Mouse (Mus musculus) embryonic fibroblast, embryonic 13.5 days (primary cell): ENCODE data around the gene Lipa. TPM values are rescaled to one million over a fixed set of nuclear protein-coding genes. Genes with fewer than 3 reads are reported as not detected.
A peak's percentile ranks its signal among the peaks of the same experiment; 100 is the strongest.

ENCODE experiments used
- H3K27ac ChIP-seq: 2 replicates; pipeline ENCODE4 v1.5.1; 2012; ENCODE audit warnings: low read length, control low read depth, inconsistent platforms; ENCODE audit not compliant: insufficient read depth
- H3K4me1 ChIP-seq: 2 replicates; pipeline ENCODE4 v1.6.1; 2011; ENCODE audit warnings: low read length; ENCODE audit not compliant: control insufficient read depth, insufficient read depth
- H3K4me3 ChIP-seq: 2 replicates; pipeline ENCODE4 v1.5.1; 2011; ENCODE audit warnings: mild to moderate bottlenecking, control low read depth, low read length; ENCODE audit not compliant: insufficient read depth
- CTCF ChIP-seq: IDR thresholded peaks from 2 replicates; pipeline ENCODE4 v1.5.1; 2011; ENCODE audit warnings: mild to moderate bottlenecking, control low read depth, low read length, moderate library complexity, borderline replicate concordance; ENCODE audit not compliant: insufficient read depth
- POLR2A ChIP-seq: IDR thresholded peaks from 2 replicates; pipeline ENCODE4 v1.6.1; 2011; ENCODE audit warnings: low read depth, mild to moderate bottlenecking, control low read depth, low read length, moderate library complexity
- polyA plus RNA-seq: library from polyadenylated mRNA; stranded (reverse); fragments of >200 nt; gene quantifications from 2 replicates; pipeline ENCODE4 v1.2.4, GENCODE M21; 2011; ENCODE audit warnings: low read depth; ENCODE audit not compliant: missing spikeins, insufficient read length

Gene Lipa
- polyA plus RNA-seq, 1 experiment: 68.3 TPM

DNA sequence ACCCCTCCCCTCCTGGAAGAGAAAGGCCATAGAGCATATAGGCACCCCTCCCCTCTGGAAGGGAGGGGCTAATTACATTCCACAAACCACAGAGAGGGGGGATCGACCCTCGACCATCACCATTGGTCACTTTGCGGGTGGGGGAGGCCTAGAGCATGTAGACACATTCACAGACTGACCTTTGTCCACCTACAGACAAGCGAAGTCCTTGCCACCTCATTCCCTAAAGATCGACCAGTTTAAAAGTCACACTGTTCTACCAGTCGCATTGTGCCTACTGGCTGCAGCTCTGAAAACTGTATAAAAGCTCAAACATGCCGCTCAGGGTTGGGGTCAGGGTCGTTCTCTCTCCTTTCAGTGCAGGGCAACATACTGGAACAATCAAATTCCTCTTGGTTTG, 15.7 kb downstream of the Lipa start:
- H3K27ac ChIP-seq: no peak overlapping the region

DNA sequence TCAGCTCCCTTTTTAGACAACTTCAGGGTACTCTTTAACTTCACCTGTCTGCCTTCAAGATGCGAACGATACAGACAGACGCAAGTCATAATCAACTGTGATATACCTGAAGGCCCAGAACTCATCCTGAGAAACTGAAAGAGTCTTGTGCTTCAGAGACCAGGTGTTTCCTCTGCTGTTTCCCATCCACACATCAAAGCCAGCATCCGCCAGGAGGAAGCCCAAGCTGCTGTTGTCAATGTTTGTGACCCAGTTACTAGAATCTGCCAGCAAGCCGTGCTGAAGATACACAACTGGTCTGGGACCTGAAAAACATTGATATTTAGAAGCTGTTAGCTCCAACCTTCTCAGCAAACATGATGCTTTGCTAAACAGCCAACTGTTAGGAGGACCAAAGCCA, 16.6 kb downstream of the Lipa start:
- TF ChIP-seq CTCF: no peak
- no peak for TF ChIP-seq POLR2A
- Histone ChIP-seq H3K4me3 (no peak overlapping the region), H3K4me1 (no peaks in the 10 kb centered on the region), H3K27ac (no peak overlapping the region)

More for the DNA sequence above, 15.7 kb downstream of the Lipa start:
- H3K4me1 ChIP-seq: no peaks in the 10 kb centered on the region
- no peak overlapping the region for H3K4me3 ChIP-seq
- TF ChIP-seq POLR2A (no peak), CTCF (no peak)

DNA sequence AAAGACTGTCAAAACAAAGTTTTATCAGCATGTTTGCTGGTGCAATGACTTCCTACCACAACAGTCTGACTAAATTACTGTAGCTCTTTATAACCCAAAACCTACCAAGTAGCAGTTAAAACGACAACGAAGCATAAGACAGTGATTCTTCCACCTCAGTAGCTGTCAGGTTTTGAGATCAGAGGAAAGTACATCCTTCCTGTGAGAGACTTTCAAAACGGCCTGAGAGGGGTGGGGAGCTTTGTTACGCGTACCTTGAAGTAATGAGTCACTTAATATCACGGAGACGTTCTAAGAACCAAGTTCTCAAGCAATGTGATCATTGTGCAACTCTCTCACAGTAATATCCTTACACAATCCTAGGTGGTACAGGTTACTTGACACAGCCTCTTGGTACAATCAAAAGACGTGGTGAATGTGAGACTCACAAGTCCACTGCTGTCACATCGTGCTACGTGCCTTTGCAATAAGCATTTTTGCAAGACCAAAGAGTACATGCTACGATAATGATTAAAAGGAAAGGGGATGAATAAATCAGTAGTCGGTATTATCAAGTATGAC, 22.0 kb downstream of the Lipa start:
- TF ChIP-seq CTCF (no peak), POLR2A (no peak)
- Histone ChIP-seq H3K4me3 (no peak overlapping the region), H3K4me1 (no peaks in the 10 kb centered on the region), H3K27ac (no peak overlapping the region)

DNA sequence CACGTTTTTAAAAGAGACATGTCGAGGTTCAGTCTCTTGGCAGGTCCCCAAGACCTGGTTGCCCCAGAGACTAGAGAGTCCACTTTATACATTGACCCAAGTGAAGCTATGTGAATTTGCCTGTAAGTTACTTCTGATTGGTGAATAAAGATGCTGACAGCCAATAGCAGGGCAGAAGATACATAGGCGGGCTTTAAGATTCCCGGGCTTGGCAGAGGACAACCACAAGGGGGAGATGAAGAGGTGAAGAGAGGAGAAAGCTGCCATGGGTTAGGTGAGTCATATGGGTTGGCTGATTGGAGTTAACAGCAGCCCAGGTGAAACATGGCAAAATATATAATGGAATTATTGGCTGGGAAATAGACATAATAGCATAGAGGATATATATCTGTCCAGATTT, 26.5 kb downstream of the Lipa start:
- no peak for TF ChIP-seq CTCF
- TF ChIP-seq POLR2A: no peak
- H3K4me3 ChIP-seq: no peak overlapping the region
- no peaks in the 10 kb centered on the region for H3K4me1 ChIP-seq
- no peak overlapping the region for H3K27ac ChIP-seq

DNA sequence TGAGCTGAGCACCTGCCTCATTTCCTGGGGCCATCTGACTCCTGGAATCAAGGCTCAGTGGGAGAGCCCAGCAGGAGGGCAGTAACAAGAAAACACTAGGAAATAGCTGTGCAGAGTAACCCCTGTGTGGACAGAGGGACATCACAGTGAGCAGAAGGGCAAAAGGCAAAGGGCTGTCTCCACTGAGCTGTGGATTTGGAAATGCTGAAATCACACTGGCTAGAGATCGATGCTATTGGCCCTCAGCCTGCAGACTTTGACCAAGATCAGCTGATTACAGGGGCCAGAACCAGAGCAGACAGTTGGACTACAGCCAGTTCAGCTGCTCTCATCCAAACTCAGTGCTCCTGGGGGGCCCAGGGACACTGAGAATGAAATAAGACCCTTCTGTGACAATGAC, 30.9 kb downstream of the Lipa start:
- TF ChIP-seq POLR2A (no peak), CTCF (no peak)
- no peak overlapping the region for H3K4me3 ChIP-seq
- H3K27ac ChIP-seq: no peak overlapping the region
- H3K4me1 ChIP-seq: no peaks in the 10 kb centered on the region

DNA sequence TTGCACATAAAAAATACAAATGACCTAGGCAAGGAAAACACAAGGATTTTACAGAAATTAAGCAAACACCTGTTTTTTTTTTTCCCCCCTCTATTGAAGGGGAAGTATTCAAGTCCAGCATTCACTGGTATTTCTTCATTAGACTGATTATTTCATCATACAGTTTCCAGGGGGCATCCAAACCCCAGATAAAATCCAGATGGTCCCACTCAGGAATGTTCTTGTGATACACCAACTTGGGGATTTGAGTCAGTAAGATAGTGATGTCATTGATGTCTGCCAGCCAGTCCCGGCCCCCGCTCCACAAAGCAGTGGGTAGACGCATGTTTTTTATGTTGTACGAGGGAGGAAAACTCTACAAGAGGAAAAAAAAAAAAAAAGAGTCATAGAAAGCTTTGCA, 33.4 kb downstream of the Lipa start:
- TF ChIP-seq POLR2A: no peak
- no peak for TF ChIP-seq CTCF
- Histone ChIP-seq H3K27ac (peak overlapping the region; percentile 55; the same call in 1 of the 2 replicates), H3K4me3 (no peak overlapping the region), H3K4me1 (no peaks in the 10 kb centered on the region)

DNA sequence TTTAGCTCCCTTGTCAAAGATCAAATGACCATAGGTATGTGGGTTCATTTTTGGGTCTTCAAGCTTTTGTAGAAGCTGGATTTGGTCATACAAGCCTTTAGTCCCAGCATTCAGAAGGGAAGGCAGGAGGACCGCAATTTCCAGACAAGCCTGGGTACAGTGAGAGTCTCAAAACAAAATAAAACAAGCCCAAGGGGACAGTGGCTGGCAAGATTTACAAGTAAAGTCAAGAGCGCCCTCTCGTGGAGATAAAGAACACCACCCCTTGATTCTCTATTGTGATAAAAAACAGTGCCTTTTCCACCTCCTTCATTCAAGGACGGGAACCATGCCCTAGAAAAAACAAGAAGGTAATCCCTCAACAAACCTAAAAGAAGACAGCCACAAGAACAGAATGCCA, 43.7 kb downstream of the Lipa start:
- H3K4me3 ChIP-seq: no peak overlapping the region
- TF ChIP-seq POLR2A (no peak), CTCF (no peak)
- no peaks in the 10 kb centered on the region for H3K4me1 ChIP-seq
- no peak overlapping the region for H3K27ac ChIP-seq

DNA sequence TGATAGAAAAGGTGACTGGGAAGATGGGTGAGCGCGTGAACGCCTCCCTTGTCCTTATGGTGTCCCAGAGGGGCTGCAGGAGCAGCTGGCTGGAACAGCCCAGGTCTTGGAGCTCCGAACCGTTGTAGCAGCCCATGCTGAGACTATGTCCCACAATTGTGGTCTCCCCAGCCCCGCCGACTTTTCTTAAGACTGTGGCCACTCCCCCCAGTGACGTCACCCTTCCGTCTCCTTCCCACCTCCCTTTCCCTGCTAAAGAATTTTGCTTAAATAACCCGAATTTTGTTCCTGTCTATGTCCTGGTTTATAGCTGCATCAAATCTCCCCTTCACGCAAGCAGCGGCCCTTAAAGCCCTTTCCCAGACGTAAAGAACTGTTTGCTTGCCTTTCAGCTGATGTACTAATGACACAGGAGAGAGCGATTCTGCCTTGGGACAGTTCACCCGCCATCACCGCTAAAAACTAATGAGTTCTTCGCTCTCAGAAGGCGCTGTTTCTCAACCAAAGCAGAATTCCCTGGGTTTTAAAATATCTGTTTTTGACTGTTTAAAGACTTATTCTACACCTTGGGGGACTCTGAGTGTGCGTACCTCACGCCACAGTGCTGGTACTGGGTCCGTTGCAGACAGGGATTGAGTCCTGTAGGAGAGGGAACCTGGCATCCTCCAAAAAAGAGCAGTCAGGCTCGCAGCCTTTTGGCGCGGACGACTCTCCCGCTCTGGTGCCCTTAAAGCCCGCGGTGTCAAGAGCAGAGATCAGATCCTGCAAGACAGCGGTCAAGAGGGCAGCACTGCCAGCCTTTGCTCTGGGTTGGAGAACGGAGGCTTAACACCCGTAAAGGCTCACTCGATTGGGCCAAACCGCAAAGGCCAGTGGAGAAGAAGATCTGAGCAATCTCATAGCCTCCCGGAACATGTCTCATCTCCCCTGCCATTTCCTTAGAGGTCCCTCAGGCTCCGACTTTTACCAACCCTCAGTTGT, 52.0 kb downstream of the Lipa start, which contains the start of gene Ch25h:
Ch25h (minus strand) TSS at position 174 of the 981 bp plus-strand sequence.
- TF ChIP-seq POLR2A (peak; percentile 83), CTCF (no peak)
- peak within 1 kb of the TSS; percentile 70 for H3K27ac ChIP-seq
- peaks cover 3% of the 10 kb centered on the region; the same call in 1 of the 2 replicates for H3K4me1 ChIP-seq
- peak within 1 kb of the TSS; percentile 56 for H3K4me3 ChIP-seq

DNA sequence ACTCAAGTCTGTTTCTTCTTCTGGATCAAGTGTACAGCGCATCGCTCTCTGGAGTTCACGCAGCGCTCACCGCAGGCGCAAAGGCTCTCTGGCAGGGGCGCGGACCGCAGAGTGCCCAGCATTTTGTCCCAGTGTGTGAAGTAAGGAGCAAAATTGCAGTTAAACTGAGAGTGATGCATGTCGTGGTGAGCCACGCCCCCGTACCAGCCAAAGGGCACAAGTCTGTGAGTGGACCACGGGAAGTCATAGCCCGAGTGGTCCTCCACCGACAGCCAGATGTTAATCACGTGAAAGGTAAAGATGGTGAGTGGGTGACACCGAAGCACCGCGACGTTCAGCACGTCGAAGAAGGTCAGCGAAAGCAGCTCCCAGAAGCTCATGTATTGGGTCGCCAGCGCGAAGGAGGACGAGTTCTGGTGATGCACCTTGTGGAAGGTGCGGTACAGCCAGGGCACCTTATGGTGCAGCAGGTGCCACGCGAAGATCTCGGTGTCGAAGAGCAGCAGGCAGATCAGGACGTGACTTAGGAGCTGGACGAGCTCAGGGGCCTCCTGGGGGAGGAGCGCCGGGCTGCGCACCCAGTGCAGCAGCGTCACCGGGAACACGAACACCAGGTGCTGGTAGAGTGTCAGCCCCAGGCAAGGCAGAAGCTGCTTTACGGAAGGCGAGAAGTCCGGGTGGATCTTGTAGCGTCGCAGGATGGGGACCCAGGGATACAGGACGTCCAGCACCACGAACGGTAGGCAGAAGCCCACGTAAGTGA, 52.9 kb downstream of the Lipa start:
- Histone ChIP-seq H3K4me1 (peaks cover 3% of the 10 kb centered on the region; the same call in 1 of the 2 replicates), H3K27ac (no peak overlapping the region), H3K4me3 (peak overlapping the region; percentile 56)
- TF ChIP-seq CTCF (no peak), POLR2A (no peak)
